ENCODE assay signal across 10 mouse cellular contexts in the genomic region with DNA sequence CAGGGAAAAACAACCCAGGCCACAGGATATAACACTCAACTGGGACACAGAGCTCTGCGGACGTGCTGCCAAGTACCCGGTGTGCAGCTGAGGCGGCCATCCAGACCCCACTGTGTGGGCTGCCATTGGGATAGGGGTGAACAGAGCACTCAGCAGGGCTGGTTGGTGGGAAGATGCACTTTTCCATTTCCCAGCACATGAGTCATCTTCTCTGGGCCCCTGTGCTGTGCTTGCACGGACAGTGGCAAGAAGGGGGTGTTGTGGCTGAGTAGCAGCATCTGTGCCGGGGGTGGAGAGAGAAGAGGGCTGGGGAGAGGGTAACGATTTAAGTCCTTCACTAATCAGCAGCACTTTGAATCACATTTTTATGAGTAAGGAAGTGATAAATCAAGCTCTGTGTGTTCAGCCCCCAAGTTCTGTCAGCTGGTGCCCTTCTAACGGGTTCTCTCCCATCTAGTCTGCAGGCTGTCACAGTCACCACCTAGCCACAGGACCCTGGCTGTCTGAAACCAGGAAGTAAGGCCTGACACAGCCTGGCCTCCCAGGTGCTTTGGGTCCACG.
DNase-seq lines count a peak whose midpoint lies in the region; ATAC-seq and TF ChIP-seq lines count a peak whose summit lies in the region.
"Had no signal": no experiment of that assay in that cellular context is flagged by ENCODE, and none has a peak within 500 bp of the region (broad histone marks: within the 10 kb centered on the region; RNA-seq: fewer than 3 reads in every experiment).

No protein-coding gene starts in this region.

- no peak overlapping the region for H3K9ac ChIP-seq in intestine, postnatal 0 days (ENCODE audit: low read depth, low read length)
- H3K9ac ChIP-seq in stomach, postnatal 0 days (ENCODE audit: low read length) = no peak overlapping the region
- H3K9ac ChIP-seq in hindbrain, embryonic 14.5 days = no peak overlapping the region

- peak; percentile 34 for DNase-seq in gastrocnemius, postnatal 25 days
- DNase-seq in gastrocnemius, adult 8-10 months (ENCODE audit: low spot score in 2 of 2) = no peak
- DNase-seq in right cerebral cortex, adult 18-20 months = peak; percentile 82
- no peak for DNase-seq in right cerebral cortex, postnatal 4 days
- no peak for DNase-seq in stomach, postnatal 0 days (ENCODE audit: low spot score)
- DNase-seq in hindbrain, embryonic 14.5 days (ENCODE audit: low spot score) = no peak
- DNase-seq in c-Kit-positive CD71-positive TER-119-positive erythroid progenitor cells, embryonic 14.5 days (ENCODE audit: low spot score) = no peak

- H3K27me3 ChIP-seq in intestine, postnatal 0 days (replicated peaks; ENCODE audit: control insufficient read depth, insufficient read depth, low read length) = no peaks in the 10 kb centered on the region
- no peaks in the 10 kb centered on the region for H3K27me3 ChIP-seq in stomach, postnatal 0 days (ENCODE audit: control insufficient read depth, insufficient read depth, low read length)
- no peaks in the 10 kb centered on the region for H3K27me3 ChIP-seq in hindbrain, embryonic 14.5 days (ENCODE audit: control insufficient read depth, insufficient read depth, low read length)

- peaks cover 24% of the 10 kb centered on the region; the same call in 1 of the 2 replicates for H3K36me3 ChIP-seq in intestine, postnatal 0 days (ENCODE audit: control insufficient read depth, insufficient read depth)
- peaks cover 6% of the 10 kb centered on the region; the same call in 1 of the 2 replicates for H3K36me3 ChIP-seq in stomach, postnatal 0 days (ENCODE audit: control insufficient read depth, insufficient read depth, low read length)
- H3K36me3 ChIP-seq in hindbrain, embryonic 14.5 days (replicated peaks; ENCODE audit: control insufficient read depth, insufficient read depth) = peaks cover 41% of the 10 kb centered on the region

- no peak for ATAC-seq in intestine, postnatal 0 days
- 0 out of 2 replicates have a peak, but pooled peaks have one; percentile 40 for ATAC-seq in stomach, postnatal 0 days (ENCODE audit: low FRiP score, low TSS enrichment)
- no peak for ATAC-seq in hindbrain, embryonic 14.5 days (ENCODE audit: low FRiP score)

- H3K4me1 ChIP-seq in intestine, postnatal 0 days (replicated peaks; ENCODE audit: control insufficient read depth, insufficient read depth, low read length) = no peaks in the 10 kb centered on the region
- H3K4me1 ChIP-seq in stomach, postnatal 0 days (replicated peaks; ENCODE audit: control insufficient read depth, insufficient read depth) = no peaks in the 10 kb centered on the region
- no peaks in the 10 kb centered on the region for H3K4me1 ChIP-seq in hindbrain, embryonic 14.5 days (replicated peaks; ENCODE audit: control insufficient read depth, insufficient read depth, low read length)
- H3K4me1 ChIP-seq: midbrain, embryonic 10.5 days had no signal

- H3K4me2 ChIP-seq in intestine, postnatal 0 days (replicated peaks; ENCODE audit: low read depth) = no peak overlapping the region
- H3K4me2 ChIP-seq in stomach, postnatal 0 days (replicated peaks; ENCODE audit: low read depth) = no peak overlapping the region
- H3K4me2 ChIP-seq in hindbrain, embryonic 14.5 days (replicated peaks) = no peak overlapping the region

- no peak for TF ChIP-seq EP300 in stomach, postnatal 0 days (optimal IDR thresholded peaks at IDR 0.05)

- no peaks in the 10 kb centered on the region for H3K9me3 ChIP-seq in intestine, postnatal 0 days (ENCODE audit: control insufficient read depth)
- H3K9me3 ChIP-seq in stomach, postnatal 0 days (ENCODE audit: control insufficient read depth, low read length) = no peaks in the 10 kb centered on the region
- H3K9me3 ChIP-seq in hindbrain, embryonic 14.5 days (ENCODE audit: control insufficient read depth, low read length) = no peaks in the 10 kb centered on the region
- H3K9me3 ChIP-seq: embryonic facial prominence, embryonic 10.5 days; midbrain, embryonic 10.5 days had no signal

- H3K27ac ChIP-seq in intestine, postnatal 0 days (ENCODE audit: low read depth, low read length) = peak overlapping the region; percentile 24
- peak overlapping the region; percentile 35; the same call in 1 of the 2 replicates for H3K27ac ChIP-seq in stomach, postnatal 0 days (replicated peaks)
- no peak overlapping the region for H3K27ac ChIP-seq in hindbrain, embryonic 14.5 days
- H3K27ac ChIP-seq: embryonic facial prominence, embryonic 10.5 days; midbrain, embryonic 10.5 days had no signal

- 54% methylated on average over 9 of the region's 9 CpGs for WGBS in intestine, postnatal 0 days
- 47% methylated on average over 9 of the region's 9 CpGs for WGBS in stomach, postnatal 0 days
- WGBS in hindbrain, embryonic 14.5 days = 85% methylated on average over 9 of the region's 9 CpGs

- H3K4me3 ChIP-seq in intestine, postnatal 0 days (ENCODE audit: low read depth, low read length) = no peak overlapping the region
- no peak overlapping the region for H3K4me3 ChIP-seq in stomach, postnatal 0 days (ENCODE audit: low read depth, low read length)
- H3K4me3 ChIP-seq in hindbrain, embryonic 14.5 days (replicated peaks; ENCODE audit: low read length) = no peak overlapping the region
- H3K4me3 ChIP-seq: embryonic facial prominence, embryonic 10.5 days; midbrain, embryonic 10.5 days had no signal

- TF ChIP-seq CTCF in intestine, postnatal 0 days (IDR thresholded peaks at IDR 0.05; ENCODE audit: low read depth) = no peak
- no peak for TF ChIP-seq CTCF in stomach, postnatal 0 days (IDR thresholded peaks at IDR 0.05; ENCODE audit: low read depth)

Comparison
In these comparisons a context has a peak if more than half of its experiments do, and no peak if none do; other contexts are left out.
1. DNase-seq: peak in gastrocnemius, postnatal 25 days (single experiment) and right cerebral cortex, adult 18-20 months (single experiment); none in gastrocnemius, adult 8-10 months (0 of 2), right cerebral cortex, postnatal 4 days (single experiment), stomach, postnatal 0 days (single experiment), hindbrain, embryonic 14.5 days (single experiment) and c-Kit-positive CD71-positive TER-119-positive erythroid progenitor cells, embryonic 14.5 days (single experiment).